Mouse (Mus musculus) ovary, adult 18-20 months (tissue): ENCODE results near the gene Bax.
"Not testable (repeated sequence)": the region's sequence is repeated elsewhere in the genome, so short reads cannot be mapped to it uniquely, and the experiment has no call there.

Experiments
- DNase-seq: peaks from one replicate; pipeline ENCODE4 v3.0.0; 2022; ENCODE audit warnings: low spot score, mixed read lengths

Gene Bax

DNA sequence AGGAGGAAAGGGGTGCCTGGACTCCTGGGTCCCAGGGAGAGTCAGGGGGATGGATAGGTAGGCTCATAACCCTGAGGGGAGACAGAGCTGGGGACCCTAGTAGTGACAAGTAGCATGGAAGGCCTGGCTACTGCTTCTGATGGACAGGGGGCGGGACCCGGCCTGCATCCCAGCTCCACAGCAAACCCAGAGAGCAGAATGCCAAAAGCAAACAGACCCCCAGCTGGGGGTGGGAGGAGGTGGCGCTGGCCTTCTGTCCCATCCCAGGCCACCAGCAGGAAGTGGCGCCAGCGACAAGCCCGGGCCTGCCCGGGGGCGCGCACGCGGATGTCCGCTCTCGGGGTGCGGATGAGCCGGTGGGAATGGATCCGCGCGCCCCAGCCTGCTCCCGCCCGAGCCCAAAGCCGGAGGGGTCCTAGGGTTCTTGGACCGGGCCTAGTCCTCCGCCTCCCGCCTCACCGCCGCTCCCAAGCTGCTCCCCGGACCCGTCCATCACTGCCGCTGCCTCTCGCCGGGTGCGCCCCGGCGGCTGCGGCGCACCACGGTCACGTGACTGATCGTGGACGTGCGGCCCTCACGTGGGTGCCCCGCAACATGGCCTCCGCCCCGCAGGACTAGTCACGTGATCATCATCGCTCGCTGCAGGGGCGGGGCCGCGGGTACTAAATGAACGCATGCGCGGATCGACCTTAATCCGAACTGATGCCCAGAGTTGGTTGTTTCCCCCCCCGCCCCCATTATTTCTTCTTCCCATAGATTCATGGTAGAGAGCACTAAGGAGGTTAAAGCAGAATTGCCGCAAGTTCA lies at the start of gene Bax:
Gene Bax, minus strand, starts transcription at position 616 of the 807 bp plus-strand sequence.
- peak; percentile 92 for DNase-seq

DNA sequence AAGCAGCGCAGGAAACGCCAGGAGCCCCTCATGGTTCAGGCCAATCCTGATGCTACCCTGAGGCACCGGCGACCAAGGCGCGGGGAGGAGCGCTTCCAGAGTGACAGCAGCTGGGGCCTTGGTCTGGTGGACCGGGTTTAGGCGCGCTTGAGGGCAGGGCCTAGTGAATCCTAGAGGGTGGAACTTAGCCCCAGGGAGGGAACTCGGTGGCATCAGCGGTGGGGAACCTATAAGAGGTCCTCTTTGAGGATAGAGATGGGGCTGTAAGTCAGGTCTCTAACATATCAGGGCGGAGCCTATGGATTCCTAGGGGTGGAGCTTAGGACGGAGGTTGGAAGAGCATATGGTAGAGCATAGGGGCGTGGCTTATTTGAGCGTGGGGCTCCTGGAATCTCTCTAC lies 48.7 kb upstream of the Bax start:
- DNase-seq = no peak

DNA sequence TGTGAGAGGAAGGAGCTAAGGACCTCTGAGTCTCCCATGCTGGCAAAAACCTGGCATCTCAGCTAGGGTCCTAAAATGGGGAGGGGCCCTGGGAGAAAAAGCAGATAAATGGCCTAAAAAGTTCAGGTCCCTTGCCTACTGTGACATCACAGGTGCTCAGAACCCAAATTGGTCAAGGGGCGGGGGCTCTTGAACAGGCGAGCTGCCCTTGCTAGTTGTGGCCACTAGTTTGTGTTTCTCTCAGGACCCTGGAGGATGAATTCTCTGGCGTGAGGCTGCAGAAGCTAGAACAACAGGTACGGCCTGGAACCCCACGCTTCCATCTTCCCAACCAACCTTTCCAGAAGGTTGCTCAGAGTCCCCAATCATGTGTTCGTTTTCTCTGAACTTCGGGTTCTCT lies 47.7 kb upstream of the Bax start:
- DNase-seq = no peak

DNA sequence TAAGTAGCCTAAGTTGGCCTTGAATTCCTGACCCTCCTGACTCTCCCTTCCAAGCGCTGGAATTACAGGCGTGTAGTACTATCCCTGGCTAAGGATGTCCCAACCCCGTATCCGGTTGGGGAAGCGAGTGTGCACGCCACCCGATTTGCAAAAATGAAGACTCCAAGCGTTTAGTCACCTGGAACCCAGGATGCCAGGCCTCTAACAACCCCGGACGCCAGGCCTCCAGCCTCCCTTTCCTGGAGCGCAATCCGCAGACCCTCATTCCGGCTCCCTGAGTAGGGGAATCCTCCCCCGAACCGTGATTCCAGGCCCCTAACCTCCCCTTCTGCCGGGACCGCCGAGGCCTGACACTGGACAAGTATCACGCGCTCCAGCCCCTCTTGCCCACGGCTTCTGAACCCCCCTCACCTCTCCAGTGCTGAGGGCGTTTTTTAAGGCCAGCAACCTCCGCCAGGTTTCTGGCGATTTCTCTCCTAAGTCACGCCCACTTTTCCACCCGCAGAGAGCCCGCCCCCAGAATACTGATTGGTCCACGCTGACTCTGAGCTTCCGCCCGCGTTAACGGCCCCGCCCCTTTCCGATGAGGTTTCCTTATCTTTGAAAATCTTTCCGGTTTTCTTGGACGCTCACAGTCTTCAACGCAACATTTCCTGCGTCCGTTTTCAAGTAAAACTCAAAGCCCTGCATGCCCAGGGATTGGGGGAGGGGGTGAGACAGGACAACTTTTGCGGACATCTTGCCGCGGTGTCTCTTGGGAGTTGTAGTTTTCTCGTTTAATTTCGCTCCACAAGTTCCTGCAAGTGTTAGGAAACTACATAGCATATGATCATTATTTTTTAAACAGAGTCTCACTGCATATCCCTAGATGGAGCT lies 43.5 kb upstream of the Bax start, which contains the start of gene Nucb1:
Gene Nucb1, minus strand, starts transcription at position 495 of the 876 bp plus-strand sequence.
- DNase-seq = peak; percentile 84

DNA sequence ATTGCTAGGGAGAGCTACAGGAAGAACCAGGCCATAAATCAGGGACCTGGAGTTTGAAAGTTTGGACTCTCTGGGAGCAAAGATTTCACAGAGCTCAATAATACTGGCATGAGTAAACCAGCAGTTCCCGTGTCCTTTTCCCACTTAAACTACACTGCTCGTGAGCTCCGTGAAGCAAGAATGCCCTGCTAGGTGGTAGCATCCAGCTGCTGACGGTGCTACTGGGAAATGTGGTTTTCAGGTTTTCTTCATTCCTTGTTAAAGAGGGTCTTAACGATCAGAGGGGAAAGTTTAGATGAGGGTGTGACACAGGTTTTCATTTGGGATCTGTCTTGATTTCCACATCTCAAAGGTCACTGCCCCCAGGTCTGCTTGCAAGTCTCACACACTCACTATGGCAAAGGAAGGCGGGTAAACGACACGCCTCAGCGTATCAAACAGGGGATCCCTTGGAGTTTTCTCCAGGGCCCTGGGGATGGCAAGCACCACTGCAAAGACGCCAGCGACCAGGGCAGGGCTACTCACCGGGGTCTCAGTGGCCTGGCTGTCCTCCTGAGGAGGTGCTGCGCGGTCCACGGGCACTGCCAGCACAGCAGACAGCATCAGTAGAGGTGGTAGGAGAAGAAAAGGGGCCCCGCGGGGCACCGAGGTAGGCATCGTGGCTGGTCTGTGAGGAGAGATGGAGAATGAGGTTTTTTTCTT lies 42.6 kb upstream of the Bax start:
- DNase-seq = no peak

DNA sequence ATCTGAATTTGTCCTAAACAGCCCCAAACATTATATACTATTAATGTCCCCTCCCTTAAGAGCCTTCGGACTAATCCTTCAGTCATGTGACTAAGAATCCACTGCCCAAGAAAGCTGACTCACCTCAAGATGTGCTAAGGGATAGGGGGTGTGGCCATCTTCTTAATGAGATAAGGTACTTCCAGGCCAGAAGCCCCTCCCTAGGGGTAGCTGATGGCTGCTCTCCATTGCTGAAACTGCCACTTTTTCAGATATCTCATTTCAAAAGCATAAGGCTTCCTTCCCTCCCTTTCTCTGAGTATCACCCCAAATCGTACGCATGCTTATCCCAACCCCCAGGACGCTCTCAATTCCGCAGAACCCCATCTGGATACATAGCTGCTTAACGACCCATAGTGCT lies 41.9 kb upstream of the Bax start:
- no peak for DNase-seq

- no peak for DNase-seq
These were observed 40.9 kb upstream of the Bax start for GRCm38 (mm10) chr7:45507583-45507982.

- DNase-seq = no peak
These were observed 31.7 kb upstream of the Bax start for GRCm38 (mm10) chr7:45498427-45498826.

- DNase-seq = no peak
These were observed 27.9 kb upstream of the Bax start for GRCm38 (mm10) chr7:45494548-45494947.

- DNase-seq = no peak
These were observed 26.3 kb upstream of the Bax start for GRCm38 (mm10) chr7:45492951-45493350.

DNA sequence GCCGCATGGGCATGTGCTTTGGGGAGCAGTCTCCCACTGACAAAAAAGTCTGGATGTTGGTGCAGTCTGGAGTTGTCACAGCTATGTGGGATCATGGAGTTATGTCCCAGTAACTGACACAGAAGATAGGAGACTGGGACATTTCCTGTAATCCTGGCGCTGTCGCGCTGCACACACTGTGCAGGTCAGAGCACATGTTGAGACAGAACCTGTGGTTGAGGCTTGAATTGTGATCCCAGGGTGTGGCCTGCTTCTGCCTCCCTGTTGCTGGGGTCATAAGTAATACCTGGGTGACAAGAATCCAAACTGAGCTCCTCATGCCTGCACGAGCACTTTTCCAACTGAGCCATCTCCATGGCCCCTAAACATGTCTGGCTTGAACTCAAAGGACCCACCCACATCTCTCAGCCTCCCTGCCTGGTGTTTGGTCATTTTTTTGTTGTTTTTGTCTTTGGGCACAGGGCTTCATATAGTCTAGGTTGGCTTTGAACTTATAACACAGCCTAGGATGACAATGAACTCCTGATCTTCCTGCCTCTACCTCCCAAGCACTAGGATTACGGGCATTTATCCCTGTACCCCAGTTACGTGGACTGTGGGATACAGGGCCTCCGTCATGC lies 25.6 kb upstream of the Bax start:
- DNase-seq = no peak

DNA sequence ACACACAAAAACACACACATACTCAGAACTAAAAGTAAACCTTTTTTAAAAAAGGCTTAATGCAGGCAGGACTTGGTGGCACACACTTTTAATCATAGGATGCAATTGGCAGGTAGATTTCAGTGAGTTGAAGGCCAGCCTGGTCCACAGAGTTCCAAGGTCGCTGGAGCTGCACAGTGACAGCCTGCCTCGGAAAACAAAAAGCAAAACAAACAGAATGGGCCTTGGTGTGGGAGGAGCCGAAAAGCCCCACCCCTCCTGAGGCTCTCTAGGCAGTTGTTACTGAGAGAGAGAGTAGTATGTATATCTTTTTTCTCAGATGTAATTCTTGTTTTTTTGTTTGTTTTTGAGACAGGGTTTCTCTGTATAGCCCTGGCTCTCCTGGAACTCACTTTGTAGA lies 24.6 kb upstream of the Bax start:
- DNase-seq = peak; percentile 40

DNA sequence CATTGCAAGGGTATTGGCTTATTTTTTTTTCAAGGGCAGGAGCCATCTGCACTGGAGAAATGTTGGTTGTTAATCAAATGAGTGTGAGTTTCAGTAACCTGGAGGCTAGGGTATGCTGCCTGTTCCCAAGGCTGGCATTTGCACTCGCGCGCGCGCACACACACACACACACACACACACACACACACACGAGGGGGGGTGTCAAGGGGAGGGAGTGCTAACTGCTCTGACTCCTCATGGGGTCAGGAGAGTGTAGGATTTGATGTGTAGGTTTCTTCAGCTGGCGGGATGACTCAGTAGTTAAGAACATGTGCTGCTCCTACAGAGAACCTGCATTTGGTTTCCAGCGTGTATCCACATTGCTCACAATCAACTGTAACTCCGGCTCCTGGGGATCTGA lies 24.1 kb upstream of the Bax start:
- no peak for DNase-seq

- no peak for DNase-seq
These were observed 22.9 kb upstream of the Bax start for GRCm38 (mm10) chr7:45489578-45489977.

DNA sequence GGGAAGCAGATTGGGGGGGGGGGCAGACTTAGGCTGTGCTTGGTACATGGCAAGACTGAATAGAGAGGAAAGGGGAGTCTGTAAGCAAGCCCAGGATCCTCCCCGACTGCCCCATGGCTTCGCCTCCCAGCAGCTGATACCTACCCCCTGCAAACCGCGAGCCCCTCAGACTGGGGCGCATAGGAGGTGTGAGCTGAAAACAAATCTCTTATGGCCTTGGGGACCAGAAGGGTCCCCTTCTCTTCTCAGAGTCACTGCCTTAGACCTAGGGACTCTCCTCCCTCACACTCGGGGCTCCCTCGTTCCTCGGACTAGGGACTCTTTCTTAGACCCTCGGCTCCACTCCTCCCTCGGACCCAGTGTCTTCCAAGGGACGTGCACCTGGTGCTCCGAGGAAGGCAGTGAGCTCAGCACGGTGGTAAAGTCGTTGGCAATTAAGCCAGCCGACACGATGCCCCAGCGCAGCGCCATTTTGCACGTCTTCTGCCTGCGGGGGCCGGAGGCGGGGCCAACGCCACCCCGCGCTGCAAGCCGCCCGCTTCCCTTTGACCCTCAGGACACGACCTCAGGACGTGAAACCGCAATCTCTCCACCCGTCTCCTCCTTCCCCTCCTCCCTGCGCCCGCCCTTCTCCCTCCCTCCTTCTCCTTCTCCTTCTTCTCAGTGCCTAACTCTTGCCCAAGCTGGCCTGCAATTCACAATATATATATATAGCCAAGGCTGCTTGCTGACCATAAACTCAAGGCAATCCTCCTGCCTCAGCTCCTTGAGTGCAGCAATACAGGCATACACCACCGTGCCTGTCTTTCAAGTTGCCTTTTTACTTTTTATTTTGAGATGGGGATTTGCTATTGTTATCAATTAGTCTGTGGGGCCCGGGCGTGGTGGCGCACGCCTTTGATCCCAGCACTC lies 21.9 kb upstream of the Bax start, which contains the start of gene Dhdh:
Gene Dhdh, minus strand, starts transcription at position 513 of the 912 bp plus-strand sequence.
- DNase-seq = peak; percentile 83

GRCm38 (mm10) chr7:45487861-45488292 lies 21.2 kb upstream of the Bax start:
- DNase-seq = no peak

- DNase-seq = no peak
These were observed 20.2 kb upstream of the Bax start, which contains the start of gene Gm45808 for GRCm38 (mm10) chr7:45486761-45487415. TSS of gene Gm45808 (minus strand) at chr7:45486811.

GRCm38 (mm10) chr7:45486158-45486557 lies 19.5 kb upstream of the Bax start:
- DNase-seq = no peak

- not testable (repeated sequence) for DNase-seq
These were observed 18.3 kb upstream of the Bax start for GRCm38 (mm10) chr7:45484985-45485384.

- no peak for DNase-seq
These were observed 15.5 kb upstream of the Bax start for GRCm38 (mm10) chr7:45482166-45482565.
